Mouse (Mus musculus) left cerebral cortex, postnatal 14 days (tissue): ENCODE data around the gene Cog1. TPM values are rescaled to one million over a fixed set of nuclear protein-coding genes. Genes with fewer than 3 reads are reported as not detected.
"Not testable (repeated sequence)": the region's sequence is repeated elsewhere in the genome, so short reads cannot be mapped to it uniquely, and the experiment has no call there.

ENCODE experiments used
- DNase-seq, 2 experiments: peaks; one replicate each; pipeline ENCODE4 v3.0.0; 2021 to 2022; ENCODE audit warnings: low spot score in 2 of 2, mixed read lengths in 1 of 2
- intact Hi-C: fragments of 180-260 bp; cut with DNase I; formaldehyde crosslinking; loops from one replicate; pipeline ENCODE4 v1.15.1; 2025
- total RNA-seq, 2 experiments: library from RNA; stranded (reverse); gene quantifications; 2 replicates each; pipeline ENCODE4 v1.2.3; 2021

The Cog1 gene
- total RNA-seq, 2 experiments from 2014 or later, result 36.8 to 38.7 TPM

- intact Hi-C loops, DNase-seq: not testable (repeated sequence)
Measured at GRCm38 (mm10) chr11:113660213-113660612, 11.2 kb downstream of the Cog1 start.

- intact Hi-C loops, result no loop called here
Measured at GRCm38 (mm10) chr11:113660940-113661339, 12.0 kb downstream of the Cog1 start.

GRCm38 (mm10) chr11:113661835-113662351 lies 12.9 kb downstream of the Cog1 start:
- no peak for DNase-seq
- intact Hi-C loops, result no loop called here

More at GRCm38 (mm10) chr11:113660940-113661339, 12.0 kb downstream of the Cog1 start:
- no peak for DNase-seq

GRCm38 (mm10) chr11:113664279-113664678 lies 15.3 kb downstream of the Cog1 start:
- DNase-seq, result no peak
- intact Hi-C loops, result no loop called here

GRCm38 (mm10) chr11:113666205-113666604 lies 17.2 kb downstream of the Cog1 start:
- no peak for DNase-seq

GRCm38 (mm10) chr11:113666648-113667047 lies 17.7 kb downstream of the Cog1 start:
- intact Hi-C loops, result no loop called here
- no peak for DNase-seq

More at GRCm38 (mm10) chr11:113666205-113666604, 17.2 kb downstream of the Cog1 start:
- intact Hi-C loops, result no loop called here

GRCm38 (mm10) chr11:113667122-113667521 lies 18.2 kb downstream of the Cog1 start:
- no peak for DNase-seq
- intact Hi-C loops, result no loop called here

- DNase-seq, result no peak
- intact Hi-C loops, result no loop called here
Measured at GRCm38 (mm10) chr11:113667704-113668103, 18.7 kb downstream of the Cog1 start.

- intact Hi-C loops, result no loop called here
- no peak for DNase-seq
Measured at GRCm38 (mm10) chr11:113668857-113669256, 19.9 kb downstream of the Cog1 start.

- no peak for DNase-seq
- intact Hi-C loops, result no loop called here
Measured at GRCm38 (mm10) chr11:113669711-113670110, 20.7 kb downstream of the Cog1 start.

- DNase-seq, result no peak
- intact Hi-C loops, result no loop called here
Measured at GRCm38 (mm10) chr11:113673614-113674013, 24.6 kb downstream of the Cog1 start.

- DNase-seq, result no peak
- intact Hi-C loops, result no loop called here
Measured at GRCm38 (mm10) chr11:113674595-113674994, 25.6 kb downstream of the Cog1 start.

GRCm38 (mm10) chr11:113676847-113677246 lies 27.9 kb downstream of the Cog1 start:
- no peak for DNase-seq
- intact Hi-C loops, result no loop called here

GRCm38 (mm10) chr11:113677378-113677777 lies 28.4 kb downstream of the Cog1 start:
- intact Hi-C loops, result no loop called here
- DNase-seq, result no peak

GRCm38 (mm10) chr11:113678373-113678772 lies 29.4 kb downstream of the Cog1 start:
- DNase-seq, result no peak
- intact Hi-C loops, result no loop called here

GRCm38 (mm10) chr11:113680954-113681353 lies 32.0 kb downstream of the Cog1 start:
- no peak for DNase-seq
- intact Hi-C loops, result no loop called here

- DNase-seq, result no peak
- intact Hi-C loops, result loop anchor here (2.0 kb wide), 1 partner anchor 33 kb away; the partner anchor contains the start of gene Cog1
Measured at GRCm38 (mm10) chr11:113681979-113682378, 33.0 kb downstream of the Cog1 start.

GRCm38 (mm10) chr11:113682897-113683626 lies 34.1 kb downstream of the Cog1 start:
- intact Hi-C loops, result loop anchor here (2.0 kb wide), 1 partner anchor 34 kb away; the partner anchor contains the start of gene Cog1
- peak in 1 of 2 experiments; percentile 34 for DNase-seq

GRCm38 (mm10) chr11:113683627-113683956 lies 34.6 kb downstream of the Cog1 start:
- no peak for DNase-seq
- intact Hi-C loops, result loop anchor here (2.0 kb wide), 1 partner anchor 35 kb away; the partner anchor contains the start of gene Cog1

GRCm38 (mm10) chr11:113683957-113684706 lies 35.2 kb downstream of the Cog1 start, which contains the start of the genes Fam104a and D11Wsu47e:
TSS of gene Fam104a (minus strand) at chr11:113684155.
TSS of gene D11Wsu47e (plus strand) at chr11:113684412.
- intact Hi-C loops, result loop anchor here (2.0 kb wide), 1 partner anchor 35 kb away; the partner anchor contains the start of gene Cog1
- DNase-seq, result peak; percentile 95
